Comparison of ENCODE assay signal across 8 mouse cellular contexts in the genomic region with DNA sequence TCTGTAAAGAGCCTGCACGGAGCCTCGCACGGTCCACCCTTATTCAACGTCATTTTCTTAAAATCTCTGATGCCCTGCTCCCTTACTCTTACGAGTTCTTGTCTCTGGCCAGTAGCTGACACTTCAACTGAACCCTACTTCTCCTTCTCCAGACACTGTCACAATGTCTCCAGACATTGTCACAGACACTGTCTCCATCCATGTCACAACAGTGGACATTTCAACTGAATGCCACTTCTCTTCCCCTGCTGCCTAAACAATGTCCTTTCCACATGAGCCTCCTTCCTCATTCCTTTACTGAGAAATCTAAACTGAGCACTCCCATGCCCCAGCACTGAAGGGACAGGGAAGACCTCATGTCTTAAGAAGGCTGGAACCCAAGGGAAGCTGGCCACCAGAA. TPM values are rescaled to one million over a fixed set of nuclear protein-coding genes. Genes with fewer than 3 reads are reported as not detected.
A peak's percentile ranks its signal among the peaks of the same experiment; 100 is the strongest.
DNase-seq lines count a peak whose midpoint lies in the region; ATAC-seq and TF ChIP-seq lines count a peak whose summit lies in the region.

No protein-coding gene starts in this region.

- no peaks in the 10 kb centered on the region for H3K27me3 ChIP-seq in lung, embryonic 14.5 days (ENCODE audit: insufficient read depth, low read length)
- H3K27me3 ChIP-seq in forebrain, embryonic 11.5 days (ENCODE audit: control insufficient read depth, insufficient read depth, low read length), result no peaks in the 10 kb centered on the region
- H3K27me3 ChIP-seq in liver, embryonic 11.5 days (replicated peaks; ENCODE audit: control insufficient read depth, insufficient read depth, low read length), result no peaks in the 10 kb centered on the region
- H3K27me3 ChIP-seq in stomach, embryonic 14.5 days (ENCODE audit: control insufficient read depth, insufficient read depth, low read length), result no peaks in the 10 kb centered on the region

- no peak for TF ChIP-seq CTCF in lung, embryonic 14.5 days (IDR thresholded peaks at IDR 0.05; ENCODE audit: low read depth)

- H3K4me2 ChIP-seq in lung, embryonic 14.5 days, result peak overlapping the region; percentile 79
- peak overlapping the region; percentile 92 for H3K4me2 ChIP-seq in forebrain, embryonic 11.5 days (ENCODE audit: low read depth, low read length, severe bottlenecking)
- peak overlapping the region; percentile 96 for H3K4me2 ChIP-seq in liver, embryonic 11.5 days
- H3K4me2 ChIP-seq in stomach, embryonic 14.5 days (replicated peaks; ENCODE audit: low read depth, low read length), result peak overlapping the region; percentile 100

- ATAC-seq in lung, embryonic 14.5 days (ENCODE audit: insufficient read depth), result no peak
- no peak for ATAC-seq in forebrain, embryonic 11.5 days (replicated peaks; ENCODE audit: low FRiP score)
- no peak for ATAC-seq in liver, embryonic 11.5 days (replicated peaks; ENCODE audit: low FRiP score)
- no peak for ATAC-seq in stomach, embryonic 14.5 days (ENCODE audit: insufficient number of reproducible peaks, insufficient read depth, low FRiP score, low read depth)
- no peak for ATAC-seq in inflammation-experienced regulatory T-cells, adult 6 months

- no peak overlapping the region for H3K27ac ChIP-seq in lung, embryonic 14.5 days (ENCODE audit: low read depth)
- H3K27ac ChIP-seq in forebrain, embryonic 11.5 days (ENCODE audit: low read depth, low read length), result no peak overlapping the region
- no peak overlapping the region for H3K27ac ChIP-seq in liver, embryonic 11.5 days (ENCODE audit: low read depth, low read length)
- no peak overlapping the region for H3K27ac ChIP-seq in stomach, embryonic 14.5 days (ENCODE audit: low read length)

- peak overlapping the region; percentile 81 for H3K9ac ChIP-seq in lung, embryonic 14.5 days
- peak overlapping the region; percentile 64; the same call in 1 of the 2 replicates for H3K9ac ChIP-seq in forebrain, embryonic 11.5 days (ENCODE audit: low read length)
- H3K9ac ChIP-seq in liver, embryonic 11.5 days (ENCODE audit: low read depth, low read length), result peak overlapping the region; percentile 92
- peak overlapping the region; percentile 92; the same call in 1 of the 2 replicates for H3K9ac ChIP-seq in stomach, embryonic 14.5 days (replicated peaks; ENCODE audit: low read depth, low read length)

- no peaks in the 10 kb centered on the region for H3K9me3 ChIP-seq in lung, embryonic 14.5 days (ENCODE audit: low read depth, low read length)
- no peaks in the 10 kb centered on the region for H3K9me3 ChIP-seq in forebrain, embryonic 11.5 days (ENCODE audit: control insufficient read depth, low read length)
- H3K9me3 ChIP-seq in liver, embryonic 11.5 days (ENCODE audit: control insufficient read depth, low read length), result no peaks in the 10 kb centered on the region
- no peaks in the 10 kb centered on the region for H3K9me3 ChIP-seq in stomach, embryonic 14.5 days (ENCODE audit: control insufficient read depth, low read depth, low read length)

- DNase-seq in lung, embryonic 14.5 days, result no peak
- no peak for DNase-seq in lung, postnatal 14 days
- no peak for DNase-seq in forebrain, embryonic 11.5 days (ENCODE audit: low spot score)
- no peak for DNase-seq in liver, embryonic 11.5 days (ENCODE audit: low spot score)
- no peak for DNase-seq in Muller cell, postnatal 12 days (ENCODE audit: inconsistent ontology term)
- DNase-seq in right cerebral cortex, adult 18-20 months, result no peak

- 81% methylated on average over 5 of the region's 5 CpGs for WGBS in lung, embryonic 14.5 days
- 91% methylated on average over 5 of the region's 5 CpGs for WGBS in forebrain, embryonic 11.5 days
- 72% methylated on average over 5 of the region's 5 CpGs for WGBS in liver, embryonic 11.5 days
- 86% methylated on average over 5 of the region's 5 CpGs for WGBS in stomach, embryonic 14.5 days

- H3K4me3 ChIP-seq in lung, embryonic 14.5 days (ENCODE audit: low read depth, low read length), result peak overlapping the region; percentile 60
- peak overlapping the region; percentile 60 for H3K4me3 ChIP-seq in forebrain, embryonic 11.5 days (ENCODE audit: low read depth, low read length)
- H3K4me3 ChIP-seq in liver, embryonic 11.5 days (ENCODE audit: low read depth, low read length), result peak overlapping the region; percentile 95
- peak overlapping the region; percentile 86 for H3K4me3 ChIP-seq in stomach, embryonic 14.5 days (ENCODE audit: low read depth, low read length)

- H3K4me1 ChIP-seq in lung, embryonic 14.5 days (ENCODE audit: insufficient read depth), result peaks cover 10% of the 10 kb centered on the region
- H3K4me1 ChIP-seq in forebrain, embryonic 11.5 days (replicated peaks; ENCODE audit: control insufficient read depth, insufficient read depth, low read length), result peaks cover 7% of the 10 kb centered on the region; the same call in 1 of the 2 replicates
- H3K4me1 ChIP-seq in liver, embryonic 11.5 days (replicated peaks; ENCODE audit: control insufficient read depth, insufficient read depth, low read length), result peaks cover 22% of the 10 kb centered on the region
- H3K4me1 ChIP-seq in stomach, embryonic 14.5 days (ENCODE audit: control insufficient read depth, insufficient read depth, low read length), result peaks cover 30% of the 10 kb centered on the region

- peaks cover 34% of the 10 kb centered on the region for H3K36me3 ChIP-seq in lung, embryonic 14.5 days (ENCODE audit: insufficient read depth)
- peaks cover 7% of the 10 kb centered on the region; the same call in 1 of the 2 replicates for H3K36me3 ChIP-seq in forebrain, embryonic 11.5 days (ENCODE audit: control insufficient read depth, insufficient read depth, low read length)
- peaks cover 23% of the 10 kb centered on the region for H3K36me3 ChIP-seq in liver, embryonic 11.5 days (ENCODE audit: control insufficient read depth, insufficient read depth, low read length)
- H3K36me3 ChIP-seq in stomach, embryonic 14.5 days (ENCODE audit: control insufficient read depth, insufficient read depth, low read length), result peaks cover 20% of the 10 kb centered on the region

RNA-seq across cellular contexts. Expression of a gene that starts 1.8 kb away (rescaled TPM):
- polyA plus RNA-seq in lung, embryonic 14.5 days (2014; fragmentation: Nextera tagmentation; extraction: Ambion mirVana), result 28.5 and 32.7 TPM in 2 replicates
- 28.1 and 31.2 TPM in 2 replicates for polyA plus RNA-seq in forebrain, embryonic 11.5 days (2014; fragmentation: Nextera tagmentation; extraction: Ambion mirVana)
- 46.0 TPM in 2 replicates for polyA plus RNA-seq in liver, embryonic 11.5 days (2014; fragmentation: Nextera tagmentation; extraction: Ambion mirVana)
- 21.3 and 24.6 TPM in 2 replicates for polyA plus RNA-seq in stomach, embryonic 14.5 days (2014; fragmentation: Nextera tagmentation; extraction: Ambion mirVana)
- 1 to 10 TPM; 7.7 to 9.0 (median 7.9) TPM for polyA plus RNA-seq in inflammation-experienced regulatory T-cells, adult 6 months (2017; shearing (Covaris generic))

RNA-seq across cellular contexts. Expression of a gene that starts 10.3 kb away (rescaled TPM):
- not detected in 2 replicates for polyA plus RNA-seq in lung, embryonic 14.5 days (2014; fragmentation: Nextera tagmentation; extraction: Ambion mirVana)
- polyA plus RNA-seq in forebrain, embryonic 11.5 days (2014; fragmentation: Nextera tagmentation; extraction: Ambion mirVana), result 0.09 TPM in 1 of 2 replicates, not detected in the other
- not detected in 2 replicates for polyA plus RNA-seq in liver, embryonic 11.5 days (2014; fragmentation: Nextera tagmentation; extraction: Ambion mirVana)
- not detected in 2 replicates for polyA plus RNA-seq in stomach, embryonic 14.5 days (2014; fragmentation: Nextera tagmentation; extraction: Ambion mirVana)
- under 1 TPM in 1 of 3 experiments, not detected in 2; 0.22 TPM for polyA plus RNA-seq in inflammation-experienced regulatory T-cells, adult 6 months (2017; shearing (Covaris generic))

RNA-seq across cellular contexts. Expression of a gene that starts 26.8 kb away (rescaled TPM):
- polyA plus RNA-seq in lung, embryonic 14.5 days (2014; fragmentation: Nextera tagmentation; extraction: Ambion mirVana), result not detected in 2 replicates
- not detected in 2 replicates for polyA plus RNA-seq in forebrain, embryonic 11.5 days (2014; fragmentation: Nextera tagmentation; extraction: Ambion mirVana)
- not detected in 2 replicates for polyA plus RNA-seq in liver, embryonic 11.5 days (2014; fragmentation: Nextera tagmentation; extraction: Ambion mirVana)
- polyA plus RNA-seq in stomach, embryonic 14.5 days (2014; fragmentation: Nextera tagmentation; extraction: Ambion mirVana), result not detected in 2 replicates
- not detected for polyA plus RNA-seq in inflammation-experienced regulatory T-cells, adult 6 months (2017; shearing (Covaris generic))

RNA-seq across cellular contexts. Expression of a gene that starts 27.3 kb away (rescaled TPM):
- not detected in 2 replicates for polyA plus RNA-seq in lung, embryonic 14.5 days (2014; fragmentation: Nextera tagmentation; extraction: Ambion mirVana)
- not detected in 2 replicates for polyA plus RNA-seq in forebrain, embryonic 11.5 days (2014; fragmentation: Nextera tagmentation; extraction: Ambion mirVana)
- not detected in 2 replicates for polyA plus RNA-seq in liver, embryonic 11.5 days (2014; fragmentation: Nextera tagmentation; extraction: Ambion mirVana)
- polyA plus RNA-seq in stomach, embryonic 14.5 days (2014; fragmentation: Nextera tagmentation; extraction: Ambion mirVana), result 0.52 TPM in 1 of 2 replicates, not detected in the other
- polyA plus RNA-seq in inflammation-experienced regulatory T-cells, adult 6 months (2017; shearing (Covaris generic)), result not detected

RNA-seq across cellular contexts. Expression of a gene that starts 45.8 kb away (rescaled TPM):
- polyA plus RNA-seq in lung, embryonic 14.5 days (2014; fragmentation: Nextera tagmentation; extraction: Ambion mirVana), result not detected in 2 replicates
- not detected in 2 replicates for polyA plus RNA-seq in forebrain, embryonic 11.5 days (2014; fragmentation: Nextera tagmentation; extraction: Ambion mirVana)
- polyA plus RNA-seq in liver, embryonic 11.5 days (2014; fragmentation: Nextera tagmentation; extraction: Ambion mirVana), result not detected in 2 replicates
- not detected in 2 replicates for polyA plus RNA-seq in stomach, embryonic 14.5 days (2014; fragmentation: Nextera tagmentation; extraction: Ambion mirVana)
- polyA plus RNA-seq in inflammation-experienced regulatory T-cells, adult 6 months (2017; shearing (Covaris generic)), result not detected
